ENCODE assay signal across 8 mouse cellular contexts in the genomic region with DNA sequence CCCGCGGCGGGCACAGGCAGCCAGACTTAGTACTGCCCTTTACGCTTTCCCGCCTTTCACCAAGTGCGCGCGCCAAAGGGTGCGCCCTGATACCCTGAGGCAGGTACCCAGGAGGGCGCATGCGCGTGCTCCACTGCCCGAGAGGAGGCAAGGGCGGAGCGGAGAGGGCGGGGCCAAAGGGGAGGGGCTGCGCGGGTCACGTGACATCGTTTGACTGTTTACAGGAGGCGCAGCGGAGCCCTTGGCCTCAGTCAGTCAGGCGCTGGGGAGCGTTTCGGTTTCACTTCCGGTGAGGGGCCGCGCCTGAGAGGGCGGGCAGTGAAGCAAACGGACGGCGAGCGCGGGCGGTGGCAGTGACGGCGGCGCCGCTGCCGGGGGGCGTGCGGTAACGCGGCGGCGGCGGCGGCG. TPM values are rescaled to one million over a fixed set of nuclear protein-coding genes. Genes with fewer than 3 reads are reported as not detected.
DNase-seq lines count a peak whose midpoint lies in the region; ATAC-seq and TF ChIP-seq lines count a peak whose summit lies in the region.

A gene (plus strand): TSS at position 209 of the 408 bp plus-strand sequence.

- H3K9ac ChIP-seq in heart, embryonic 12.5 days, result peak within 1 kb of the TSS; percentile 88
- H3K9ac ChIP-seq in kidney, postnatal 0 days (ENCODE audit: low read depth, low read length), result peak within 1 kb of the TSS; percentile 87
- peak within 1 kb of the TSS; percentile 85 for H3K9ac ChIP-seq in liver, embryonic 11.5 days (ENCODE audit: low read depth, low read length)
- peak within 1 kb of the TSS; percentile 66 for H3K9ac ChIP-seq in stomach, embryonic 14.5 days (replicated peaks; ENCODE audit: low read depth, low read length)

- peak within 1 kb of the TSS; percentile 94 for H3K27ac ChIP-seq in heart, embryonic 12.5 days (ENCODE audit: poor library complexity, severe bottlenecking)
- peak within 1 kb of the TSS; percentile 93 for H3K27ac ChIP-seq in kidney, postnatal 0 days
- peak within 1 kb of the TSS; percentile 91 for H3K27ac ChIP-seq in liver, embryonic 11.5 days (ENCODE audit: low read depth, low read length)
- H3K27ac ChIP-seq in stomach, embryonic 14.5 days (ENCODE audit: low read length), result peak within 1 kb of the TSS; percentile 92

- no peaks in the 10 kb centered on the region for H3K4me1 ChIP-seq in heart, embryonic 12.5 days (replicated peaks)
- H3K4me1 ChIP-seq in kidney, postnatal 0 days (replicated peaks; ENCODE audit: insufficient read depth, low read length), result no peaks in the 10 kb centered on the region
- no peaks in the 10 kb centered on the region for H3K4me1 ChIP-seq in liver, embryonic 11.5 days (replicated peaks; ENCODE audit: control insufficient read depth, insufficient read depth, low read length)
- H3K4me1 ChIP-seq in stomach, embryonic 14.5 days (ENCODE audit: control insufficient read depth, insufficient read depth, low read length), result no peaks in the 10 kb centered on the region

- WGBS in heart, embryonic 12.5 days, result 14% methylated on average over 42 of the region's 49 CpGs
- 13% methylated on average over 49 of the region's 49 CpGs for WGBS in kidney, postnatal 0 days
- WGBS in liver, embryonic 11.5 days, result 13% methylated on average over 29 of the region's 49 CpGs
- 15% methylated on average over 39 of the region's 49 CpGs for WGBS in stomach, embryonic 14.5 days

- H3K27me3 ChIP-seq in heart, embryonic 12.5 days (replicated peaks), result peaks cover 4% of the 10 kb centered on the region; the same call in 1 of the 2 replicates
- H3K27me3 ChIP-seq in kidney, postnatal 0 days (ENCODE audit: insufficient read depth, low read length), result no peaks in the 10 kb centered on the region
- H3K27me3 ChIP-seq in liver, embryonic 11.5 days (replicated peaks; ENCODE audit: control insufficient read depth, insufficient read depth, low read length), result peaks cover 8% of the 10 kb centered on the region; the same call in 1 of the 2 replicates
- H3K27me3 ChIP-seq in stomach, embryonic 14.5 days (ENCODE audit: control insufficient read depth, insufficient read depth, low read length), result no peaks in the 10 kb centered on the region

- DNase-seq in CD4-positive helper T cell, adult 2 months (ENCODE audit: low read depth, low spot score), result peak; percentile 95
- peak; percentile 81 for DNase-seq in brain, embryonic 18.5 days (ENCODE audit: low read depth, low spot score)
- DNase-seq in kidney, postnatal 0 days (ENCODE audit: low spot score), result peak; percentile 93
- DNase-seq in liver, embryonic 11.5 days (ENCODE audit: low spot score), result peak; percentile 90
- DNase-seq in naive thymus-derived CD4-positive, alpha-beta T cell, adult 2 months (ENCODE audit: low read depth), result peak; percentile 96

- no peak; the same call in 1 of the 2 replicates for TF ChIP-seq CTCF in kidney, postnatal 0 days (IDR thresholded peaks at IDR 0.05; ENCODE audit: low read depth)

- H3K4me2 ChIP-seq in heart, embryonic 12.5 days, result peak within 1 kb of the TSS; percentile 59
- H3K4me2 ChIP-seq in kidney, postnatal 0 days (ENCODE audit: low read length), result peak within 1 kb of the TSS; percentile 51
- H3K4me2 ChIP-seq in liver, embryonic 11.5 days, result peak within 1 kb of the TSS; percentile 62
- peak within 1 kb of the TSS; percentile 38 for H3K4me2 ChIP-seq in stomach, embryonic 14.5 days (replicated peaks; ENCODE audit: low read depth, low read length)

- 0 out of 2 replicates have a peak, but pooled peaks cover 7% of the 10 kb centered on the region for H3K9me3 ChIP-seq in heart, embryonic 12.5 days (replicated peaks)
- no peaks in the 10 kb centered on the region for H3K9me3 ChIP-seq in kidney, postnatal 0 days (replicated peaks; ENCODE audit: low read length)
- no peaks in the 10 kb centered on the region for H3K9me3 ChIP-seq in liver, embryonic 11.5 days (ENCODE audit: control insufficient read depth, low read length)
- no peaks in the 10 kb centered on the region for H3K9me3 ChIP-seq in stomach, embryonic 14.5 days (ENCODE audit: control insufficient read depth, low read depth, low read length)

- no peaks in the 10 kb centered on the region for H3K36me3 ChIP-seq in heart, embryonic 12.5 days
- no peaks in the 10 kb centered on the region for H3K36me3 ChIP-seq in kidney, postnatal 0 days (ENCODE audit: insufficient read depth, low read length)
- H3K36me3 ChIP-seq in liver, embryonic 11.5 days (ENCODE audit: control insufficient read depth, insufficient read depth, low read length), result no peaks in the 10 kb centered on the region
- no peaks in the 10 kb centered on the region for H3K36me3 ChIP-seq in stomach, embryonic 14.5 days (ENCODE audit: control insufficient read depth, insufficient read depth, low read length)

- H3K4me3 ChIP-seq in heart, embryonic 12.5 days, result peak within 1 kb of the TSS; percentile 90
- H3K4me3 ChIP-seq in kidney, postnatal 0 days (replicated peaks; ENCODE audit: low read depth, low read length), result peak within 1 kb of the TSS; percentile 62
- H3K4me3 ChIP-seq in liver, embryonic 11.5 days (ENCODE audit: low read depth, low read length), result peak within 1 kb of the TSS; percentile 71
- peak within 1 kb of the TSS; percentile 50 for H3K4me3 ChIP-seq in stomach, embryonic 14.5 days (ENCODE audit: low read depth, low read length)

- peak; percentile 94 for ATAC-seq in erythroid progenitor cell, adult 5-6 weeks (replicated peaks; ENCODE audit: low FRiP score, poor library complexity, severe bottlenecking)
- peak; percentile 98 for ATAC-seq in heart, embryonic 12.5 days (ENCODE audit: insufficient number of reproducible peaks, low FRiP score)
- ATAC-seq in kidney, postnatal 0 days (replicated peaks; ENCODE audit: low FRiP score, low read depth), result peak; percentile 98
- peak; percentile 96 for ATAC-seq in liver, embryonic 11.5 days (replicated peaks; ENCODE audit: low FRiP score)
- peak; percentile 96 for ATAC-seq in stomach, embryonic 14.5 days (ENCODE audit: insufficient number of reproducible peaks, insufficient read depth, low FRiP score, low read depth)

RNA-seq across cellular contexts. Expression of the gene that starts here (rescaled TPM):
- total RNA-seq in erythroid progenitor cell, adult 5-6 weeks (2015; ENCODE audit: low replicate concordance), result 86.9 and 115 TPM in 2 replicates
- 107 and 147 TPM in 2 replicates for total RNA-seq in erythroid progenitor cell, adult 5-6 weeks (2017; ENCODE audit: low replicate concordance)
- 61.3 and 66.7 TPM in 2 replicates for polyA plus RNA-seq in heart, embryonic 12.5 days (2016; fragmentation: Nextera tagmentation; extraction: Ambion mirVana)
- 34.6 and 37.3 TPM in 2 replicates for polyA plus RNA-seq in kidney, postnatal 0 days (2015; fragmentation: Nextera tagmentation; extraction: Ambion mirVana)
- 56.5 and 57.6 TPM in 2 replicates for polyA plus RNA-seq in liver, embryonic 11.5 days (2014; fragmentation: Nextera tagmentation; extraction: Ambion mirVana)
- 66.7 and 68.3 TPM in 2 replicates for polyA plus RNA-seq in stomach, embryonic 14.5 days (2014; fragmentation: Nextera tagmentation; extraction: Ambion mirVana)

Comparison
In these comparisons a context has a peak if more than half of its experiments do, and no peak if none do; other contexts are left out.
1. Peak in every context shown above with its lines: DNase-seq, ATAC-seq, H3K4me3 ChIP-seq and H3K27ac ChIP-seq.